In the genomic region with DNA sequence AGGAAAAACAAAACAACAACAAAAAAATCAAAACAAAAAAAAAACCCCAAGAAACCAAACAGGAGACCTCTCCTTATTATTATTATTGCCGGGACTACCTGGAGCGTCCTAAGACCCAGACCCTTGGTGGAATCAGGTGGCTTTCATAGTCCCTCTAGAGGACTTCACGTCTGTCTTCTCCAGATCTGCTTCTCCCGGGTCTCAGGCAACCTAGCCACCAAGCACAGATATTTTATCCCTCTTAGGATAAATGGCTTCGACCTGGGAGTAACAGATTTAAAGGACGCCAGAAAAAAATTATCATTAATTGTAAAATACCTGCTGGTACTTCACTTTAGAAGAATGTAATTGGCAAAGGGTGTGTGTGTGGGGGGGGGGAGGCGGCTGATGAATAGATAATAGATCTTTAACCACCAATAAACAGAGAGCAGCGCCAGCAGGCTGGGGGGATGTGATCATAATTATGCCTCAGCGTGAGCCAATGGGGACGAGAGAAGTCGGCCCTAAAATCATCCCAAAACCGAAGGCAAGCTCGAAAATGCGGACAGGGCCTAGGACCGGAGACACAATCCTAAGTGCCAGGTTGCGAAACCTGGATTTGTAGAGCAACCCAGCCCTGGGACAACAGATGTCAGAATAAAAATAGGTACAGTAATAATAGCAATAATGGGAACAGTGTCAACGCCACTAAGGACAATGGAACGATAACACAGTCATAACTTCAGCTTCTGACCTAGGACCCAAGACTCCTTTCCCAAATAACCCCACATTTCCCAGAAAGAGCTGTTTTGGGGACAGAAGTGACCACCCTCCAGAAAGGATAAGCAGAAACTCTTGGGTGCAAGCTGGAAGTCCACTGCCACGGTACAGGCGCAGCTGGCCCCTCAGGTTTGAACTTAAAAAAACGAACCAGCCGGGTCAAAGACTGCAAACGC, we compare ENCODE assay signal across 8 mouse cellular contexts. TPM values are rescaled to one million over a fixed set of nuclear protein-coding genes. Genes with fewer than 3 reads are reported as not detected.
DNase-seq lines count a peak whose midpoint lies in the region; ATAC-seq lines count a peak whose summit lies in the region.

No protein-coding gene starts in this region.

- DNase-seq in adrenal gland, postnatal 10 days, result peak; percentile 14
- DNase-seq in adrenal gland, adult 8-10 months, result no peak
- DNase-seq in right cerebral cortex, postnatal 10 days (ENCODE audit: low spot score in 2 of 2), result peak; percentile 72 to 81
- DNase-seq in right cerebral cortex, postnatal 25 days, result no peak
- DNase-seq in adrenal gland, adult (ENCODE audit: inconsistent age in 2 of 2, low spot score in 1 of 2), result no peak

- peak overlapping the region; percentile 92 for H3K9ac ChIP-seq in kidney, embryonic 16.5 days (replicated peaks; ENCODE audit: low read length)
- peak overlapping the region; percentile 63 for H3K9ac ChIP-seq in midbrain, embryonic 16.5 days (ENCODE audit: low read depth, low read length)

- 2% methylated on average over 23 of the region's 23 CpGs for WGBS in kidney, embryonic 16.5 days
- WGBS in midbrain, embryonic 16.5 days, result 2% methylated on average over 23 of the region's 23 CpGs

- peaks cover 10% of the 10 kb centered on the region; the same call in 1 of the 2 replicates for H3K4me1 ChIP-seq in kidney, embryonic 16.5 days (ENCODE audit: insufficient read depth, low read length)
- H3K4me1 ChIP-seq in midbrain, embryonic 16.5 days (ENCODE audit: control insufficient read depth, insufficient read depth, low read length), result peaks cover 14% of the 10 kb centered on the region

- H3K27ac ChIP-seq in kidney, embryonic 16.5 days (ENCODE audit: low read length), result peak overlapping the region; percentile 98
- H3K27ac ChIP-seq in midbrain, embryonic 16.5 days (ENCODE audit: low read length), result peak overlapping the region; percentile 76

- no peaks in the 10 kb centered on the region for H3K36me3 ChIP-seq in kidney, embryonic 16.5 days (ENCODE audit: insufficient read depth, low read length)
- H3K36me3 ChIP-seq in midbrain, embryonic 16.5 days (ENCODE audit: control insufficient read depth, insufficient read depth, low read length), result no peaks in the 10 kb centered on the region

- no peaks in the 10 kb centered on the region for H3K9me3 ChIP-seq in kidney, embryonic 16.5 days (ENCODE audit: low read length)
- no peaks in the 10 kb centered on the region for H3K9me3 ChIP-seq in midbrain, embryonic 16.5 days (replicated peaks; ENCODE audit: control insufficient read depth, low read length, poor library complexity, severe bottlenecking)

- peak overlapping the region; percentile 55 for H3K4me2 ChIP-seq in kidney, embryonic 16.5 days (replicated peaks; ENCODE audit: low read depth, low read length)
- peak overlapping the region; percentile 54 for H3K4me2 ChIP-seq in midbrain, embryonic 16.5 days (ENCODE audit: low read length)

- peak overlapping the region; percentile 70 for H3K4me3 ChIP-seq in kidney, embryonic 16.5 days (ENCODE audit: low read length)
- H3K4me3 ChIP-seq in midbrain, embryonic 16.5 days (ENCODE audit: low read depth, low read length), result peak overlapping the region; percentile 43

- peaks cover 81% of the 10 kb centered on the region for H3K27me3 ChIP-seq in kidney, embryonic 16.5 days (ENCODE audit: insufficient read depth, low read length)
- peaks cover 55% of the 10 kb centered on the region for H3K27me3 ChIP-seq in midbrain, embryonic 16.5 days (ENCODE audit: control insufficient read depth, insufficient read depth, low read depth, low read length)

- 0 out of 2 replicates have a peak, but pooled peaks have one; percentile 3 for ATAC-seq in kidney, embryonic 16.5 days (ENCODE audit: low FRiP score, low TSS enrichment)
- no peak for ATAC-seq in midbrain, embryonic 16.5 days
- no peak for ATAC-seq in megakaryocyte, adult 5-6 weeks (ENCODE audit: poor library complexity, severe bottlenecking)

RNA-seq across cellular contexts. Expression of a gene that starts 0.9 kb away (rescaled TPM):
- total RNA-seq in adrenal gland, postnatal 10 days (2021), result under 1 TPM in 1 of 2 experiments, not detected in 1; 0.27 TPM
- under 1 TPM in 2 of 4 experiments, not detected in 2; 0.10 to 0.15 TPM for total RNA-seq in adrenal gland, adult 8-10 months (2022)
- polyA plus RNA-seq in kidney, embryonic 16.5 days (2015; fragmentation: Nextera tagmentation; extraction: Ambion mirVana), result 29.7 and 38.1 TPM in 2 replicates
- polyA plus RNA-seq in midbrain, embryonic 16.5 days (2015; fragmentation: Nextera tagmentation; extraction: Ambion mirVana), result 10.8 and 14.2 TPM in 2 replicates
- not detected in 2 replicates for total RNA-seq in megakaryocyte, adult 5-6 weeks (2015)
- not detected in 2 replicates for total RNA-seq in megakaryocyte, adult 5-6 weeks (2017)

Comparison
In these comparisons a context has a peak if more than half of its experiments do, and no peak if none do; other contexts are left out.
1. DNase-seq: peak in adrenal gland, postnatal 10 days (single experiment) and right cerebral cortex, postnatal 10 days (2 of 2); none in adrenal gland, adult 8-10 months (single experiment), right cerebral cortex, postnatal 25 days (single experiment) and adrenal gland, adult (0 of 2).